Mouse (Mus musculus) limb, embryonic 12.5 days (tissue): ENCODE measurements around the gene Radil. TPM values are rescaled to one million over a fixed set of nuclear protein-coding genes. Genes with fewer than 3 reads are reported as not detected.
A peak's percentile ranks its signal among the peaks of the same experiment; 100 is the strongest.

Experiments used
- ATAC-seq: fragments of 200-750 bp; cut with Nextera tagmentation; 2 replicates; pipeline ENCODE4 v1.8.0; 2017; ENCODE audit warnings: low read depth, moderate TSS enrichment; ENCODE audit not compliant: insufficient number of reproducible peaks, insufficient read depth, low FRiP score, low TSS enrichment
- H3K27ac ChIP-seq: fragments of 300-500 bp; sonication (generic); 2 replicates; pipeline ENCODE4 v1.5.1; 2016; ENCODE audit warnings: mild to moderate bottlenecking, moderate library complexity
- H3K27me3 ChIP-seq: fragments of 300-500 bp; sonication (generic); 2 replicates; pipeline ENCODE4 v1.6.1; 2016; ENCODE audit warnings: mild to moderate bottlenecking, moderate library complexity
- H3K36me3 ChIP-seq: fragments of 300-500 bp; sonication (generic); 2 replicates; pipeline ENCODE4 v1.6.1; 2016; ENCODE audit warnings: mild to moderate bottlenecking, moderate library complexity
- H3K4me1 ChIP-seq: fragments of 300-500 bp; sonication (generic); replicated peaks from 2 replicates; pipeline ENCODE4 v1.6.1; 2016
- H3K4me2 ChIP-seq: fragments of 300-500 bp; sonication (generic); 2 replicates; pipeline ENCODE4 v1.6.1; 2016; ENCODE audit warnings: mild to moderate bottlenecking, moderate library complexity
- H3K4me3 ChIP-seq: fragments of 300-500 bp; sonication (generic); replicated peaks from 2 replicates; pipeline ENCODE4 v1.5.1; 2016; ENCODE audit warnings: mild to moderate bottlenecking
- H3K9ac ChIP-seq: fragments of 300-500 bp; sonication (generic); replicated peaks from 2 replicates; pipeline ENCODE4 v1.6.1; 2016; ENCODE audit warnings: mild to moderate bottlenecking, moderate library complexity
- H3K9me3 ChIP-seq: fragments of 300-500 bp; sonication (generic); 2 replicates; pipeline ENCODE4 v1.6.1; 2016; ENCODE audit warnings: mild to moderate bottlenecking, moderate library complexity
- WGBS: fragments of 180-500 bp; shearing (Covaris S2); methylation state at CpG from one replicate; pipeline ENCODE4 v1.1.7; 2016; 5-methylcytosine and 5-hydroxymethylcytosine counted together
- polyA plus RNA-seq: library from polyadenylated mRNA; unstranded; fragments of >200 nt; fragmentation: Nextera tagmentation; extraction: Ambion mirVana; gene quantifications from 2 replicates; pipeline ENCODE4 v1.2.1, GENCODE M21; 2016

Radil gene
- polyA plus RNA-seq, 1 experiment from 2014 or later, result 2.8 TPM

- no peak overlapping the region for H3K27ac ChIP-seq
- no peak for ATAC-seq
- WGBS, result 81% methylated on average over 1 of the region's 1 CpGs
Measured at GRCm38 (mm10) chr5:142564606-142565005, 13.7 kb upstream of the Radil start.

GRCm38 (mm10) chr5:142560261-142560660, 9.4 kb upstream of the Radil start:
- Histone ChIP-seq H3K4me1 (no peaks in the 10 kb centered on the region), H3K27ac (no peak overlapping the region), H3K9ac (no peak overlapping the region), H3K4me3 (no peak overlapping the region), H3K27me3 (no peaks in the 10 kb centered on the region), H3K9me3 (no peaks in the 10 kb centered on the region), H3K4me2 (no peak overlapping the region), H3K36me3 (no peaks in the 10 kb centered on the region)
- ATAC-seq, result no peak
- 53% methylated on average over 7 of the region's 7 CpGs for WGBS

More at GRCm38 (mm10) chr5:142564606-142565005, 13.7 kb upstream of the Radil start:
- Histone ChIP-seq H3K4me2 (no peak overlapping the region), H3K36me3 (no peaks in the 10 kb centered on the region), H3K9me3 (peaks cover 14% of the 10 kb centered on the region), H3K4me1 (no peaks in the 10 kb centered on the region), H3K9ac (no peak overlapping the region), H3K4me3 (no peak overlapping the region), H3K27me3 (no peaks in the 10 kb centered on the region)

- WGBS, result 13% methylated on average over 19 of the region's 21 CpGs
- no peaks in the 10 kb centered on the region for H3K9me3 ChIP-seq
- H3K4me1 ChIP-seq, result no peaks in the 10 kb centered on the region
- H3K27ac ChIP-seq, result no peak overlapping the region
- H3K27me3 ChIP-seq, result no peaks in the 10 kb centered on the region
- no peak overlapping the region for H3K9ac ChIP-seq
- H3K36me3 ChIP-seq, result no peaks in the 10 kb centered on the region
- peak overlapping the region; percentile 30 for H3K4me2 ChIP-seq
- H3K4me3 ChIP-seq, result no peak overlapping the region
- 0 out of 2 replicates have a peak, but pooled peaks have one; percentile 50 for ATAC-seq
Measured at GRCm38 (mm10) chr5:142557397-142558067, 6.6 kb upstream of the Radil start.

- no peak for ATAC-seq
- H3K4me1 ChIP-seq, result no peaks in the 10 kb centered on the region
- H3K27ac ChIP-seq, result no peak overlapping the region
- no peaks in the 10 kb centered on the region for H3K9me3 ChIP-seq
- H3K4me3 ChIP-seq, result no peak overlapping the region
- WGBS, result 97% methylated on average over 4 of the region's 4 CpGs
- H3K9ac ChIP-seq, result no peak overlapping the region
- H3K36me3 ChIP-seq, result no peaks in the 10 kb centered on the region
- no peak overlapping the region for H3K4me2 ChIP-seq
- no peaks in the 10 kb centered on the region for H3K27me3 ChIP-seq
Measured at GRCm38 (mm10) chr5:142556721-142557120, 5.8 kb upstream of the Radil start.

GRCm38 (mm10) chr5:142555866-142556265, 5.0 kb upstream of the Radil start:
- ATAC-seq, result no peak
- no peaks in the 10 kb centered on the region for H3K9me3 ChIP-seq
- WGBS, result 85% methylated on average over 5 of the region's 5 CpGs
- H3K4me1 ChIP-seq, result no peaks in the 10 kb centered on the region
- no peak overlapping the region for H3K9ac ChIP-seq
- H3K4me2 ChIP-seq, result no peak overlapping the region
- H3K36me3 ChIP-seq, result no peaks in the 10 kb centered on the region
- no peak overlapping the region for H3K4me3 ChIP-seq
- H3K27ac ChIP-seq, result no peak overlapping the region
- H3K27me3 ChIP-seq, result no peaks in the 10 kb centered on the region

- peak overlapping the region; percentile 99 for H3K4me2 ChIP-seq
- peak overlapping the region; percentile 57 for H3K9ac ChIP-seq
- H3K4me1 ChIP-seq, result peaks cover 24% of the 10 kb centered on the region
- H3K9me3 ChIP-seq, result no peaks in the 10 kb centered on the region
- WGBS, result under 1% methylated on average over 31 of the region's 31 CpGs
- ATAC-seq, result peak; percentile 22; the same call in 1 of the 2 replicates
- H3K27ac ChIP-seq, result peak overlapping the region; percentile 60; the same call in 1 of the 2 replicates
- H3K27me3 ChIP-seq, result peaks cover 12% of the 10 kb centered on the region
- H3K4me3 ChIP-seq, result peak overlapping the region; percentile 59
- no peaks in the 10 kb centered on the region for H3K36me3 ChIP-seq
Measured at GRCm38 (mm10) chr5:142549961-142550705, 765 bp downstream of the Radil start.

- no peak overlapping the region for H3K4me3 ChIP-seq
- H3K4me2 ChIP-seq, result no peak overlapping the region
- peaks cover 12% of the 10 kb centered on the region for H3K27me3 ChIP-seq
- H3K9ac ChIP-seq, result no peak overlapping the region
- H3K27ac ChIP-seq, result peak overlapping the region; percentile 60; the same call in 1 of the 2 replicates
- WGBS, result 35% methylated on average over 9 of the region's 9 CpGs
- peaks cover 31% of the 10 kb centered on the region for H3K4me1 ChIP-seq
- H3K36me3 ChIP-seq, result no peaks in the 10 kb centered on the region
- ATAC-seq, result no peak
- no peaks in the 10 kb centered on the region for H3K9me3 ChIP-seq
Measured at GRCm38 (mm10) chr5:142549441-142549840, 1.5 kb downstream of the Radil start.

- Histone ChIP-seq H3K4me2 (no peak overlapping the region), H3K9me3 (no peaks in the 10 kb centered on the region), H3K36me3 (no peaks in the 10 kb centered on the region), H3K4me3 (no peak overlapping the region), H3K4me1 (peaks cover 31% of the 10 kb centered on the region), H3K27ac (no peak overlapping the region), H3K27me3 (peaks cover 12% of the 10 kb centered on the region), H3K9ac (no peak overlapping the region)
- ATAC-seq, result no peak
- WGBS, result 84% methylated on average over 3 of the region's 3 CpGs
Measured at GRCm38 (mm10) chr5:142547066-142547465, 3.8 kb downstream of the Radil start.

- no peak overlapping the region for H3K4me2 ChIP-seq
- peaks cover 12% of the 10 kb centered on the region for H3K27me3 ChIP-seq
- no peak overlapping the region for H3K9ac ChIP-seq
- 30% methylated on average over 5 of the region's 5 CpGs for WGBS
- no peak for ATAC-seq
- H3K4me3 ChIP-seq, result no peak overlapping the region
- H3K36me3 ChIP-seq, result no peaks in the 10 kb centered on the region
- no peak overlapping the region for H3K27ac ChIP-seq
- no peaks in the 10 kb centered on the region for H3K9me3 ChIP-seq
- H3K4me1 ChIP-seq, result peaks cover 31% of the 10 kb centered on the region
Measured at GRCm38 (mm10) chr5:142546344-142546743, 4.6 kb downstream of the Radil start.

GRCm38 (mm10) chr5:142545014-142545795, 5.7 kb downstream of the Radil start:
- H3K4me3 ChIP-seq, result no peak overlapping the region
- no peaks in the 10 kb centered on the region for H3K36me3 ChIP-seq
- H3K27ac ChIP-seq, result peak overlapping the region; percentile 41; the same call in 1 of the 2 replicates
- H3K9me3 ChIP-seq, result no peaks in the 10 kb centered on the region
- ATAC-seq, result no peak
- 56% methylated on average over 5 of the region's 5 CpGs for WGBS
- no peak overlapping the region for H3K4me2 ChIP-seq
- H3K4me1 ChIP-seq, result peaks cover 25% of the 10 kb centered on the region
- H3K9ac ChIP-seq, result no peak overlapping the region
- peaks cover 7% of the 10 kb centered on the region for H3K27me3 ChIP-seq

- H3K4me2 ChIP-seq, result no peak overlapping the region
- no peak overlapping the region for H3K27ac ChIP-seq
- H3K27me3 ChIP-seq, result no peaks in the 10 kb centered on the region
- no peaks in the 10 kb centered on the region for H3K36me3 ChIP-seq
- 80% methylated on average over 3 of the region's 3 CpGs for WGBS
- H3K9ac ChIP-seq, result no peak overlapping the region
- ATAC-seq, result no peak
- H3K9me3 ChIP-seq, result no peaks in the 10 kb centered on the region
- H3K4me3 ChIP-seq, result no peak overlapping the region
- no peaks in the 10 kb centered on the region for H3K4me1 ChIP-seq
Measured at GRCm38 (mm10) chr5:142537286-142537685, 13.6 kb downstream of the Radil start.
